Mouse (Mus musculus) testis, adult 10 weeks (tissue): ENCODE results near the gene C87436. TPM values are rescaled to one million over a fixed set of nuclear protein-coding genes. Genes with fewer than 3 reads are reported as not detected.

Experiments used
- polyA plus RNA-seq: library from polyadenylated mRNA; stranded (reverse); fragments of 350-450 nt; fragmentation: Illumina TruSeq; extraction: RNeasy Lipid Tissue Mini Kit (QIAGEN cat#74804); gene quantifications from one replicate; pipeline ENCODE4 v1.2.3, GENCODE M21; 2014; ENCODE audit warnings: low read depth, low replicate concordance

Gene C87436
- polyA plus RNA-seq: 64.8 TPM

GRCm38 (mm10) chr6:86438272-86439118 lies at the start of gene C87436:
Gene C87436 (plus strand): TSS chr6:86438374.

GRCm38 (mm10) chr6:86396581-86397256 lies 41.5 kb upstream of the C87436 start, which contains the start of gene Pcyox1:
Gene Pcyox1 (minus strand): TSS chr6:86397154.

GRCm38 (mm10) chr6:86404100-86404861 lies 33.9 kb upstream of the C87436 start, which contains the start of gene Tia1:
Gene Tia1 (plus strand): TSS chr6:86404219.

GRCm38 (mm10) chr6:86426358-86426757 lies 11.8 kb upstream of the C87436 start, which contains the start of gene Gm44790:
Gene Gm44790 (plus strand): TSS chr6:86426658.

Other genes starting within 250 kb of the C87436 start
- gene Tgfa, start 243.2 kb upstream of the C87436 start, polyA plus RNA-seq: 1.7 TPM
- 43.7 TPM for gene Fam136a, start 72.7 kb upstream of the C87436 start, polyA plus RNA-seq
- gene Snrpg, start 67.1 kb upstream of the C87436 start, polyA plus RNA-seq: 29.8 TPM
- gene Pcyox1, start 41.2 kb upstream of the C87436 start, polyA plus RNA-seq: 9.9 TPM
- gene Tia1, start 34.2 kb upstream of the C87436 start, polyA plus RNA-seq: 40.7 TPM
- not detected for gene Gm44790, start 11.7 kb upstream of the C87436 start, polyA plus RNA-seq
- gene Pcbp1, start 87.9 kb downstream of the C87436 start, polyA plus RNA-seq: 43.3 TPM
- not detected for gene Asprv1, start 189.8 kb downstream of the C87436 start, polyA plus RNA-seq
- 18.1 TPM for gene Mxd1, start 230.8 kb downstream of the C87436 start, polyA plus RNA-seq
- gene Snrnp27, start 246.1 kb downstream of the C87436 start, polyA plus RNA-seq: 118 TPM